Mouse (Mus musculus): Measurements from ENCODE around the gene Cdh26. TPM values are rescaled to one million over a fixed set of nuclear protein-coding genes. Genes with fewer than 3 reads are reported as not detected.

The Cdh26 gene
- total and polyA plus RNA-seq, 3 experiments = not detected

DNA sequence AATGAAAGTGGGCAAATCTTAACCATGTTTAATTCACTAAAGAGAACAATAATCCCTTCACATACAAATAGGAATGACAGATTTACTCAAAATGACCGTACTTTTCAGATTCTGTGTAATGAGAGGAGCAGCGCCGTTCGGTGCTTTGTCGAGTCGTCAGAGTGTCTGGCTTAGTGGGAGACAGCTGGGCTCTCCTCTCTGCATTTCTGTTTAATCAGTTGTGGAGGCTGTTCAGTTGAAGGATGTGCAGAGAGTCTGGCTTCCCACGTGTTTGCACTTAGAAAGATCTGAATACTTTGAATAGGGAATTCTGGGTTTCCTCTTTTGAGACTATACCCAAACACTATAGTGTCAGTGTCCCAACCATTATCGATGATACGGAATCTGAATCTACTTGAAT is 7.0 kb downstream of the Cdh26 start:
- H3K27me3 ChIP-seq (ENCODE audit: control insufficient read depth in 1 of 2, insufficient read depth in 2 of 2, low read length in 2 of 2) = no peaks in the 10 kb centered on the region
- H3K4me1 ChIP-seq (ENCODE audit: control insufficient read depth in 1 of 2, insufficient read depth in 2 of 2, low read length in 2 of 2) = no peaks in the 10 kb centered on the region
- H3K27ac ChIP-seq (ENCODE audit: control insufficient read depth, low read depth, low read length) = no peak overlapping the region
- H3K9ac ChIP-seq (ENCODE audit: control insufficient read depth, low read depth, low read length, poor library complexity, severe bottlenecking) = no peak overlapping the region
- H3K36me3 ChIP-seq (ENCODE audit: control insufficient read depth in 1 of 2, insufficient read depth in 2 of 2, low read length in 2 of 2) = no peaks in the 10 kb centered on the region
- H3K4me3 ChIP-seq (ENCODE audit: control insufficient read depth in 1 of 2, insufficient read depth in 1 of 2, low read depth in 2 of 2, low read length in 2 of 2) = no peak overlapping the region
- no peak for TF ChIP-seq SMC3 (IDR thresholded peaks at IDR 0.05; ENCODE audit: low read depth, low read length)
- DNase-seq (ENCODE audit: low read depth, low spot score) = no peak
- no peaks in the 10 kb centered on the region for H3K79me2 ChIP-seq (ENCODE audit: control insufficient read depth, insufficient read depth, low read length, poor library complexity)
- H3K9me3 ChIP-seq (replicated peaks; ENCODE audit: insufficient read depth, low read length) = no peaks in the 10 kb centered on the region

DNA sequence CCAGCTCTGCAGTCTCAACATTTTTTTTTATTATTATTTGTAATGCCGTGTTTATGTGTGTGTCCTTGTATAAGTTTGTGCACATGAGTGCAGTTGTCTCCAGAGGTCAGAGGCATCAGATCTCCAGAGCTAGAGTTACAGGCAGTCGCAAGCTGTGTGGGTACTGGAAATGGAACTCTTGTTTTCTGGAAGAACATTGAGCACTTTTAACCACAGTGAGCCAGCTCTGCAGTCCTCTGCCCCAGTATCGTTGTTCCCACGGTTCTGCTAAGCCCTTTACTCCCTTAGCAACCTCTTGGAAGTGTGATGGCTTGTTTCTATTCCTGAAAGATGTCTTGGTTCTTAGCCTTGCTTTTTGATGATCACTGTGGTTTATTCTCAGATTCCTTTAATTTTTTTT is 19.1 kb downstream of the Cdh26 start:
- Histone ChIP-seq H3K79me2 (ENCODE audit: control insufficient read depth, insufficient read depth, low read length, poor library complexity) (no peaks in the 10 kb centered on the region), H3K36me3 (ENCODE audit: control insufficient read depth in 1 of 2, insufficient read depth in 2 of 2, low read length in 2 of 2) (no peaks in the 10 kb centered on the region), H3K9ac (ENCODE audit: control insufficient read depth, low read depth, low read length, poor library complexity, severe bottlenecking) (no peak overlapping the region), H3K27ac (ENCODE audit: control insufficient read depth, low read depth, low read length) (no peak overlapping the region), H3K9me3 (replicated peaks; ENCODE audit: insufficient read depth, low read length) (no peaks in the 10 kb centered on the region; the same call in 1 of the 2 replicates), H3K4me1 (ENCODE audit: control insufficient read depth in 1 of 2, insufficient read depth in 2 of 2, low read length in 2 of 2) (no peaks in the 10 kb centered on the region), H3K4me3 (ENCODE audit: control insufficient read depth in 1 of 2, insufficient read depth in 1 of 2, low read depth in 2 of 2, low read length in 2 of 2) (no peak overlapping the region), H3K27me3 (ENCODE audit: control insufficient read depth in 1 of 2, insufficient read depth in 2 of 2, low read length in 2 of 2) (no peaks in the 10 kb centered on the region)
- TF ChIP-seq ZMIZ1 (IDR thresholded peaks at IDR 0.05; ENCODE audit: low read depth, low read length) (no peak), POLR2AphosphoS2 (IDR thresholded peaks at IDR 0.05; ENCODE audit: low read length) (no peak), USF2 (IDR thresholded peaks at IDR 0.05; ENCODE audit: borderline replicate concordance in 1 of 2, insufficient read depth in 1 of 2, low read depth in 1 of 2, low read length in 2 of 2) (no peak), MYB (IDR thresholded peaks at IDR 0.05; ENCODE audit: low read depth, low read length) (no peak), MAFK (IDR thresholded peaks at IDR 0.05; ENCODE audit: borderline replicate concordance, low read depth, low read length) (no peak), MYC (IDR thresholded peaks at IDR 0.05; ENCODE audit: low read depth, low read length) (no peak), JUND (IDR thresholded peaks at IDR 0.05; ENCODE audit: low read depth, low read length) (no peak), NELFE (IDR thresholded peaks at IDR 0.05; ENCODE audit: low read depth, low read length) (no peak), UBTF (IDR thresholded peaks at IDR 0.05; ENCODE audit: borderline replicate concordance, insufficient read depth, low read depth, low read length) (no peak), BHLHE40 (IDR thresholded peaks at IDR 0.05; ENCODE audit: borderline replicate concordance, low read depth, low read length) (no peak), USF1 (IDR thresholded peaks at IDR 0.05; ENCODE audit: low read depth, low read length) (no peak), RAD21 (IDR thresholded peaks at IDR 0.05; ENCODE audit: low read depth, low read length) (no peak), SIN3A (IDR thresholded peaks at IDR 0.05; ENCODE audit: low read length) (no peak), ETS1 (IDR thresholded peaks at IDR 0.05; ENCODE audit: low read depth, low read length) (no peak), E2F4 (IDR thresholded peaks at IDR 0.05; ENCODE audit: borderline replicate concordance, low read depth, low read length) (no peak)
- DNase-seq (ENCODE audit: low read depth, low spot score) = no peak

Data from MEL (cell line).